Mouse (Mus musculus) heart, embryonic 14.5 days (tissue): ENCODE data around the gene Mov10l1. TPM values are rescaled to one million over a fixed set of nuclear protein-coding genes. Genes with fewer than 3 reads are reported as not detected.

Experiments
- ATAC-seq: fragments of 200-750 bp; cut with Nextera tagmentation; 2 replicates; pipeline ENCODE4 v1.8.0; 2017; ENCODE audit warnings: low read depth, moderate TSS enrichment; ENCODE audit not compliant: insufficient number of reproducible peaks, insufficient read depth, low FRiP score
- H3K27ac ChIP-seq, 2 experiments: fragments of 200-500 bp in 1 of 2; fragments of 300-500 bp in 1 of 2; sonication (generic) in 1 of 2; replicated peaks in 1 of 2; 2 replicates each; pipeline ENCODE4 v1.5.1; 2012 to 2014; ENCODE audit warnings: low read depth in 2 of 2, low read length in 2 of 2, control low read depth in 1 of 2, mild to moderate bottlenecking in 1 of 2, mixed read lengths in 1 of 2; ENCODE audit not compliant: control insufficient read depth in 1 of 2, insufficient read depth in 1 of 2
- H3K27me3 ChIP-seq: fragments of 300-500 bp; sonication (generic); 2 replicates; pipeline ENCODE4 v1.6.1; 2014; ENCODE audit warnings: mild to moderate bottlenecking, low read length, control low read depth; ENCODE audit not compliant: control insufficient read depth, insufficient read depth
- H3K36me3 ChIP-seq: fragments of 300-500 bp; sonication (generic); 2 replicates; pipeline ENCODE4 v1.6.1; 2014; ENCODE audit warnings: mild to moderate bottlenecking, control low read depth, low read length, mixed read lengths; ENCODE audit not compliant: control insufficient read depth, insufficient read depth
- H3K4me1 ChIP-seq, 2 experiments: fragments of 200-500 bp in 1 of 2; fragments of 300-500 bp in 1 of 2; sonication (generic) in 1 of 2; 2 replicates each; pipeline ENCODE4 v1.6.1; 2012 to 2014; ENCODE audit warnings: low read length in 2 of 2, control low read depth in 1 of 2, mixed read lengths in 1 of 2; ENCODE audit not compliant: control insufficient read depth in 2 of 2, insufficient read depth in 2 of 2
- H3K4me2 ChIP-seq: fragments of 300-500 bp; sonication (generic); 2 replicates; pipeline ENCODE4 v1.6.1; 2014; ENCODE audit warnings: mild to moderate bottlenecking, low read length
- H3K4me3 ChIP-seq, 2 experiments: fragments of 200-500 bp in 1 of 2; fragments of 300-500 bp in 1 of 2; sonication (generic) in 1 of 2; 2 replicates each; pipeline ENCODE4 v1.5.1; 2012 to 2014; ENCODE audit warnings: low read length in 2 of 2, mild to moderate bottlenecking in 2 of 2, control low read depth in 1 of 2, low read depth in 1 of 2, moderate library complexity in 1 of 2; ENCODE audit not compliant: control insufficient read depth in 1 of 2, insufficient read depth in 1 of 2
- H3K9ac ChIP-seq: fragments of 300-500 bp; sonication (generic); 2 replicates; pipeline ENCODE4 v1.6.1; 2014; ENCODE audit warnings: mild to moderate bottlenecking, low read length
- H3K9me3 ChIP-seq: fragments of 300-500 bp; sonication (generic); 2 replicates; pipeline ENCODE4 v1.6.1; 2016; ENCODE audit warnings: low read length, control low read depth; ENCODE audit not compliant: control insufficient read depth
- WGBS: fragments of 180-500 bp; shearing (Covaris S2); extraction: QIAGEN DNeasy Blood & Tissue Kit; methylation state at CpG from one replicate; pipeline ENCODE4 v1.1.7; 2014; 5-methylcytosine and 5-hydroxymethylcytosine counted together
- polyA plus RNA-seq: library from polyadenylated mRNA; unstranded; fragments of >200 nt; fragmentation: Nextera tagmentation; extraction: Ambion mirVana; gene quantifications from 2 replicates; pipeline ENCODE4 v1.2.1, GENCODE M21; 2014

Mov10l1 gene
- polyA plus RNA-seq, 1 experiment from 2014 or later: 86.2 TPM

- Histone ChIP-seq H3K4me3 (no peak overlapping the region), H3K4me1 (no peaks in the 10 kb centered on the region), H3K9ac (no peak overlapping the region), H3K36me3 (peaks cover 100% of the 10 kb centered on the region), H3K9me3 (no peaks in the 10 kb centered on the region), H3K27ac (no peak overlapping the region), H3K27me3 (no peaks in the 10 kb centered on the region), H3K4me2 (no peak overlapping the region)
- WGBS: 88% methylated on average over 10 of the region's 10 CpGs
- no peak for ATAC-seq
These were observed 121.2 kb downstream of the Mov10l1 start for GRCm38 (mm10) chr15:89103921-89104320.

- no peaks in the 10 kb centered on the region for H3K9me3 ChIP-seq
- no peak overlapping the region for H3K9ac ChIP-seq
- WGBS: 96% methylated on average over 8 of the region's 8 CpGs
- no peak overlapping the region for H3K4me2 ChIP-seq
- H3K27me3 ChIP-seq: no peaks in the 10 kb centered on the region
- H3K27ac ChIP-seq: no peak overlapping the region
- peaks cover 100% of the 10 kb centered on the region for H3K36me3 ChIP-seq
- no peaks in the 10 kb centered on the region for H3K4me1 ChIP-seq
- no peak for ATAC-seq
- H3K4me3 ChIP-seq: no peak overlapping the region
These were observed 121.7 kb downstream of the Mov10l1 start for GRCm38 (mm10) chr15:89104425-89104824.

Other genes with a start within 250 kb of the Mov10l1 start
- gene Brd1, start 248.7 kb upstream of the Mov10l1 start, polyA plus RNA-seq: 15.3 TPM in 2 replicates
- 13.4 and 13.5 TPM in 2 replicates for gene Zbed4, start 231.2 kb upstream of the Mov10l1 start, polyA plus RNA-seq
- gene Alg12, start 163.6 kb upstream of the Mov10l1 start, polyA plus RNA-seq: 9.9 and 10.9 TPM in 2 replicates
- gene Creld2, start 163.3 kb upstream of the Mov10l1 start, polyA plus RNA-seq: 46.3 and 53.1 TPM in 2 replicates
- 42.3 and 47.1 TPM in 2 replicates for gene Pim3, start 120.7 kb upstream of the Mov10l1 start, polyA plus RNA-seq
- not detected in 2 replicates for gene Ttll8, start 28.5 kb upstream of the Mov10l1 start, polyA plus RNA-seq
- gene Mlc1, start 3.9 kb upstream of the Mov10l1 start, polyA plus RNA-seq: not detected in 2 replicates
- gene Panx2, start 76.8 kb downstream of the Mov10l1 start, polyA plus RNA-seq: 2.3 and 2.6 TPM in 2 replicates
- gene Trabd, start 92.2 kb downstream of the Mov10l1 start, polyA plus RNA-seq: 51.6 and 51.9 TPM in 2 replicates
- 14.0 and 16.4 TPM in 2 replicates for gene Selenoo, start 106.2 kb downstream of the Mov10l1 start, polyA plus RNA-seq
- 10.9 and 11.3 TPM in 2 replicates for gene Tubgcp6, start 140.2 kb downstream of the Mov10l1 start, polyA plus RNA-seq
- gene Hdac10, start 145.8 kb downstream of the Mov10l1 start, polyA plus RNA-seq: 11.0 and 11.5 TPM in 2 replicates
- gene Mapk12, start 157.8 kb downstream of the Mov10l1 start, polyA plus RNA-seq: 21.0 and 23.0 TPM in 2 replicates
- gene Mapk11, start 166.7 kb downstream of the Mov10l1 start, polyA plus RNA-seq: 2.5 and 3.2 TPM in 2 replicates
- gene Plxnb2, start 197.9 kb downstream of the Mov10l1 start, polyA plus RNA-seq: 87.4 and 99.3 TPM in 2 replicates
- 14.8 and 16.6 TPM in 2 replicates for gene Dennd6b, start 213.6 kb downstream of the Mov10l1 start, polyA plus RNA-seq
- 21.9 and 22.9 TPM in 2 replicates for gene Ppp6r2, start 228.6 kb downstream of the Mov10l1 start, polyA plus RNA-seq